Mouse (Mus musculus) intestine, postnatal 0 days (tissue): ENCODE results near the gene Eno3. TPM values are rescaled to one million over a fixed set of nuclear protein-coding genes. Genes with fewer than 3 reads are reported as not detected.

Source experiments
- ATAC-seq: fragments of 200-750 bp; cut with Nextera tagmentation; 2 replicates; pipeline ENCODE4 v1.8.0; 2017; ENCODE audit warnings: mild to moderate bottlenecking, moderate TSS enrichment, moderate library complexity
- H3K27ac ChIP-seq: fragments of 300-500 bp; sonication (generic); 2 replicates; pipeline ENCODE4 v1.5.1; 2014; ENCODE audit warnings: mild to moderate bottlenecking, low read depth, low read length, moderate library complexity
- H3K27me3 ChIP-seq: fragments of 300-500 bp; sonication (generic); replicated peaks from 2 replicates; pipeline ENCODE4 v1.6.1; 2014; ENCODE audit warnings: low read length, mixed read lengths; ENCODE audit not compliant: control insufficient read depth, insufficient read depth
- H3K36me3 ChIP-seq: fragments of 300-500 bp; sonication (generic); 2 replicates; pipeline ENCODE4 v1.6.1; 2014; ENCODE audit warnings: mild to moderate bottlenecking, moderate library complexity; ENCODE audit not compliant: control insufficient read depth, insufficient read depth
- H3K4me1 ChIP-seq: fragments of 300-500 bp; sonication (generic); replicated peaks from 2 replicates; pipeline ENCODE4 v1.6.1; 2014; ENCODE audit warnings: antibody characterized with exemption, low read length, mixed read lengths; ENCODE audit not compliant: control insufficient read depth, insufficient read depth
- H3K4me2 ChIP-seq: fragments of 300-500 bp; sonication (generic); replicated peaks from 2 replicates; pipeline ENCODE4 v1.6.1; 2014; ENCODE audit warnings: low read depth, mild to moderate bottlenecking, moderate library complexity
- H3K4me3 ChIP-seq: fragments of 300-500 bp; sonication (generic); 2 replicates; pipeline ENCODE4 v1.5.1; 2014; ENCODE audit warnings: low read depth, low read length
- H3K9ac ChIP-seq: fragments of 300-500 bp; sonication (generic); 2 replicates; pipeline ENCODE4 v1.6.1; 2014; ENCODE audit warnings: mild to moderate bottlenecking, low read depth, low read length
- H3K9me3 ChIP-seq: fragments of 300-500 bp; sonication (generic); 2 replicates; pipeline ENCODE4 v1.6.1; 2016; ENCODE audit warnings: mixed run types; ENCODE audit not compliant: control insufficient read depth
- CTCF ChIP-seq: sonication (generic); IDR thresholded peaks from 2 replicates; pipeline ENCODE4 v1.5.1; 2016; ENCODE audit warnings: low read depth, mild to moderate bottlenecking, control low read depth, antibody characterized with exemption, moderate library complexity
- WGBS: fragments of 180-500 bp; shearing (Covaris S2); extraction: QIAGEN DNeasy Blood & Tissue Kit; methylation state at CpG from one replicate; pipeline ENCODE4 v1.1.7; 2014; 5-methylcytosine and 5-hydroxymethylcytosine counted together
- polyA plus RNA-seq: library from polyadenylated mRNA; unstranded; fragments of >200 nt; fragmentation: Nextera tagmentation; extraction: Ambion mirVana; gene quantifications from 2 replicates; pipeline ENCODE4 v1.2.1, GENCODE M21; 2015

Gene Eno3
- polyA plus RNA-seq, 1 experiment from 2014 or later = 5.9 TPM

- no peak for ATAC-seq
- WGBS = 73% methylated on average over 16 of the region's 16 CpGs
- H3K9ac ChIP-seq = peak overlapping the region; percentile 22; the same call in 1 of the 2 replicates
- no peak overlapping the region; the same call in 1 of the 2 replicates for H3K27ac ChIP-seq
- no peaks in the 10 kb centered on the region for H3K4me1 ChIP-seq
- no peaks in the 10 kb centered on the region for H3K27me3 ChIP-seq
- H3K36me3 ChIP-seq = peaks cover 45% of the 10 kb centered on the region
- H3K9me3 ChIP-seq = no peaks in the 10 kb centered on the region
- TF ChIP-seq CTCF = no peak
- no peak overlapping the region for H3K4me2 ChIP-seq
- no peak overlapping the region for H3K4me3 ChIP-seq
Measured at GRCm38 (mm10) chr11:70671333-70672047, 14.5 kb downstream of the Eno3 start.

GRCm38 (mm10) chr11:70674014-70674413 is 17.0 kb downstream of the Eno3 start:
- Histone ChIP-seq H3K27me3 (no peaks in the 10 kb centered on the region), H3K4me2 (no peak overlapping the region), H3K27ac (no peak overlapping the region), H3K9me3 (no peaks in the 10 kb centered on the region), H3K36me3 (peaks cover 62% of the 10 kb centered on the region), H3K4me1 (no peaks in the 10 kb centered on the region), H3K9ac (no peak overlapping the region), H3K4me3 (no peak overlapping the region)
- TF ChIP-seq CTCF = no peak
- ATAC-seq = no peak
- 89% methylated on average over 6 of the region's 6 CpGs for WGBS

GRCm38 (mm10) chr11:70674501-70674900 is 17.5 kb downstream of the Eno3 start:
- no peak overlapping the region for H3K27ac ChIP-seq
- H3K4me2 ChIP-seq = no peak overlapping the region
- no peak for ATAC-seq
- 67% methylated on average over 11 of the region's 11 CpGs for WGBS
- no peak overlapping the region for H3K4me3 ChIP-seq
- 0 out of 2 replicates have a peak, but pooled peaks have one; percentile 6 for TF ChIP-seq CTCF
- H3K4me1 ChIP-seq = no peaks in the 10 kb centered on the region
- peaks cover 65% of the 10 kb centered on the region for H3K36me3 ChIP-seq
- H3K27me3 ChIP-seq = no peaks in the 10 kb centered on the region
- H3K9me3 ChIP-seq = no peaks in the 10 kb centered on the region
- H3K9ac ChIP-seq = no peak overlapping the region

GRCm38 (mm10) chr11:70678092-70678491 is 21.1 kb downstream of the Eno3 start:
- TF ChIP-seq CTCF = no peak
- Histone ChIP-seq H3K4me3 (no peak overlapping the region), H3K36me3 (peaks cover 77% of the 10 kb centered on the region), H3K9ac (0 out of 2 replicates have a peak overlapping the region, but pooled peaks have one; percentile 22), H3K27me3 (no peaks in the 10 kb centered on the region), H3K4me2 (no peak overlapping the region), H3K9me3 (no peaks in the 10 kb centered on the region), H3K4me1 (no peaks in the 10 kb centered on the region), H3K27ac (no peak overlapping the region)
- WGBS = 70% methylated on average over 9 of the region's 9 CpGs
- no peak for ATAC-seq

GRCm38 (mm10) chr11:70678576-70678975 is 21.6 kb downstream of the Eno3 start:
- H3K4me1 ChIP-seq = no peaks in the 10 kb centered on the region
- no peaks in the 10 kb centered on the region for H3K9me3 ChIP-seq
- H3K27me3 ChIP-seq = no peaks in the 10 kb centered on the region
- no peak for TF ChIP-seq CTCF
- WGBS = 76% methylated on average over 2 of the region's 2 CpGs
- H3K36me3 ChIP-seq = peaks cover 80% of the 10 kb centered on the region
- H3K4me3 ChIP-seq = no peak overlapping the region
- no peak overlapping the region for H3K4me2 ChIP-seq
- H3K9ac ChIP-seq = no peak overlapping the region
- no peak overlapping the region for H3K27ac ChIP-seq
- ATAC-seq = no peak

GRCm38 (mm10) chr11:70679361-70679760 is 22.4 kb downstream of the Eno3 start:
- H3K4me1 ChIP-seq = no peaks in the 10 kb centered on the region; the same call in 1 of the 2 replicates
- peaks cover 79% of the 10 kb centered on the region for H3K36me3 ChIP-seq
- no peak for TF ChIP-seq CTCF
- H3K4me3 ChIP-seq = no peak overlapping the region
- H3K9me3 ChIP-seq = no peaks in the 10 kb centered on the region
- no peaks in the 10 kb centered on the region for H3K27me3 ChIP-seq
- no peak overlapping the region for H3K9ac ChIP-seq
- no peak for ATAC-seq
- whole genome bisulfite sequencing = 92% methylated on average over 8 of the region's 8 CpGs
- no peak overlapping the region for H3K4me2 ChIP-seq
- H3K27ac ChIP-seq = no peak overlapping the region
